Comparison of ENCODE assay signal across 15 mouse cellular contexts in genomic region chr15:11532536-11532935, GRCm38 (mm10).
DNase-seq lines count a peak whose midpoint lies in the region; ATAC-seq lines count a peak whose summit lies in the region.
"Had no signal": no experiment of that assay in that cellular context is flagged by ENCODE, and none has a peak within 500 bp of the region (broad histone marks: within the 10 kb centered on the region; RNA-seq: fewer than 3 reads in every experiment).

No protein-coding gene starts in this region.

- peaks cover 16% of the 10 kb centered on the region for H3K4me1 ChIP-seq in limb, embryonic 11.5 days (ENCODE audit: control insufficient read depth, insufficient read depth, low read length)
- H3K4me1 ChIP-seq in limb, embryonic 10.5 days: peaks cover 57% of the 10 kb centered on the region

- 19% methylated on average over 9 of the region's 9 CpGs for WGBS in limb, embryonic 11.5 days
- WGBS in limb, embryonic 10.5 days: 41% methylated on average over 9 of the region's 9 CpGs

- H3K9me3 ChIP-seq in limb, embryonic 11.5 days (ENCODE audit: control insufficient read depth, low read length): no peaks in the 10 kb centered on the region
- no peaks in the 10 kb centered on the region for H3K9me3 ChIP-seq in limb, embryonic 10.5 days (replicated peaks)
- H3K9me3 ChIP-seq: liver, embryonic 12.5 days; midbrain, embryonic 10.5 days; neural tube, embryonic 13.5 days had no signal

- intact Hi-C loops in gastrocnemius, postnatal 14 days (cut with DNase I; ENCODE audit: low total_unique reads): no loop called here

- no peak overlapping the region; the same call in 1 of the 2 replicates for H3K4me2 ChIP-seq in limb, embryonic 11.5 days (ENCODE audit: low read depth, severe bottlenecking)
- H3K4me2 ChIP-seq: hindbrain, embryonic 14.5 days; liver, embryonic 12.5 days; neural tube, embryonic 13.5 days had no signal

- no peak overlapping the region for H3K27ac ChIP-seq in limb, embryonic 11.5 days (replicated peaks; ENCODE audit: low read depth, low read length)
- H3K27ac ChIP-seq in limb, embryonic 10.5 days: no peak overlapping the region
- H3K27ac ChIP-seq: hindbrain, embryonic 14.5 days; liver, embryonic 12.5 days; midbrain, embryonic 10.5 days; neural tube, embryonic 13.5 days had no signal

- no peak overlapping the region for H3K4me3 ChIP-seq in limb, embryonic 11.5 days (ENCODE audit: low read depth, low read length)
- no peak overlapping the region for H3K4me3 ChIP-seq in limb, embryonic 10.5 days
- H3K4me3 ChIP-seq: erythroblast, embryonic 14.5 days; liver, embryonic 12.5 days; midbrain, embryonic 10.5 days; neural tube, embryonic 13.5 days had no signal

- no peak overlapping the region for H3K9ac ChIP-seq in limb, embryonic 11.5 days (ENCODE audit: low read length)
- H3K9ac ChIP-seq: hindbrain, embryonic 14.5 days; liver, embryonic 12.5 days; neural tube, embryonic 13.5 days had no signal

- ATAC-seq in limb, embryonic 11.5 days (ENCODE audit: insufficient number of reproducible peaks, low FRiP score, low TSS enrichment, low read depth): no peak
- ATAC-seq: liver, embryonic 12.5 days had no signal

- no peaks in the 10 kb centered on the region for H3K36me3 ChIP-seq in limb, embryonic 11.5 days (ENCODE audit: control insufficient read depth, insufficient read depth, low read length)
- H3K36me3 ChIP-seq in limb, embryonic 10.5 days: no peaks in the 10 kb centered on the region
- H3K36me3 ChIP-seq: liver, embryonic 12.5 days; midbrain, embryonic 10.5 days; neural tube, embryonic 13.5 days had no signal

- H3K27me3 ChIP-seq in limb, embryonic 11.5 days (ENCODE audit: control insufficient read depth, insufficient read depth, low read length): no peaks in the 10 kb centered on the region
- H3K27me3 ChIP-seq in limb, embryonic 10.5 days (ENCODE audit: low read depth, poor library complexity, severe bottlenecking): no peaks in the 10 kb centered on the region
- H3K27me3 ChIP-seq: liver, embryonic 12.5 days had no signal

- peak; percentile 49 for DNase-seq in limb, embryonic 11.5 days (ENCODE audit: low spot score)
- no peak for DNase-seq in limb, embryonic 10.5 days (ENCODE audit: low spot score)
- peak; percentile 3 for DNase-seq in ES-CJ7 (ENCODE audit: low read depth, low spot score)
- peak; percentile 14 for DNase-seq in hindlimb bud, embryonic 11.5 days (ENCODE audit: extremely low spot score, low read depth, low spot score)
- peak; percentile 62 for DNase-seq in naive thymus-derived CD4-positive, alpha-beta T cell, adult 2 months (ENCODE audit: low read depth)
- no peak for DNase-seq in Muller cell, postnatal 12 days (ENCODE audit: inconsistent ontology term)
- no peak for DNase-seq in gastrocnemius, postnatal 14 days
- DNase-seq in layer of hippocampus, postnatal 36 days: no peak
- DNase-seq: cerebellum, postnatal 25 days; layer of hippocampus, adult 9-11 months had no signal

Comparison
In these comparisons a context has a peak if more than half of its experiments do, and no peak if none do; other contexts are left out.
1. DNase-seq: peak in limb, embryonic 11.5 days (single experiment), ES-CJ7 (single experiment), hindlimb bud, embryonic 11.5 days (single experiment) and naive thymus-derived CD4-positive, alpha-beta T cell, adult 2 months (single experiment); none in limb, embryonic 10.5 days (single experiment), Muller cell, postnatal 12 days (single experiment), gastrocnemius, postnatal 14 days (single experiment) and layer of hippocampus, postnatal 36 days (0 of 2).